Mouse (Mus musculus) embryonic stem cell, embryonic (primary cell): Measurements from ENCODE around the gene Olfr16.

Experiments
- CTCF ChIA-PET, 4 experiments: fragments of 300-600 bp in 2 of 4; fragments of 350-600 bp in 2 of 4; sonication (Branson Sonifier 250); formaldehyde crosslinking; loops; one replicate each; lab custom pipeline; 2022; ENCODE audit warnings: inconsistent platforms in 2 of 4; lab: Charles Lee
- POLR2A ChIA-PET, 4 experiments: fragments of 300-600 bp in 2 of 4; fragments of 350-600 bp in 2 of 4; sonication (Branson Sonifier 250); formaldehyde crosslinking; loops; one replicate each; lab custom pipeline; 2022; ENCODE audit warnings: antibody characterized with exemption in 4 of 4, inconsistent platforms in 1 of 4; lab: Charles Lee

Gene Olfr16

DNA sequence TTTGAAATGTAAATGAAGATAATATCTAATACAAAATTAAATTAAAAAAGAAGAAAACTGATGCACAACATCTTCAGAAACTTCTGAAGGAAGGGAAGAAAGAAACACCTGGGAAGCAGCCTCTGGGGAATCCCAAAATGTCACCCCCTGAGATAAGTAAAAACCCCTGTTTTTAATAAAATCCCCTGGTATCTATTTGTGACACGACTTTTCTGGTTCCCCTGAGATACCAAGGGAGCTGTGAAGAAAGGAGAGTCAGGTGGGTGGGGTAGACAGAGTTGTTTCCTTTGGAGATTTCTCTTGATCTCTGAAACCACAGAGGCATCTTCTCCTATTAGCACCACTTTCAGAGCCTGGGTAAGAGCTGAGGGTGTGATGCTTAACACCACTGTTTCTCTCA is at the start of gene Olfr16:
Olfr16 (plus strand) TSS at position 250 of the 400 bp plus-strand sequence.
- ChIA-PET CTCF (no interaction called here), POLR2A (no interaction called here)

DNA sequence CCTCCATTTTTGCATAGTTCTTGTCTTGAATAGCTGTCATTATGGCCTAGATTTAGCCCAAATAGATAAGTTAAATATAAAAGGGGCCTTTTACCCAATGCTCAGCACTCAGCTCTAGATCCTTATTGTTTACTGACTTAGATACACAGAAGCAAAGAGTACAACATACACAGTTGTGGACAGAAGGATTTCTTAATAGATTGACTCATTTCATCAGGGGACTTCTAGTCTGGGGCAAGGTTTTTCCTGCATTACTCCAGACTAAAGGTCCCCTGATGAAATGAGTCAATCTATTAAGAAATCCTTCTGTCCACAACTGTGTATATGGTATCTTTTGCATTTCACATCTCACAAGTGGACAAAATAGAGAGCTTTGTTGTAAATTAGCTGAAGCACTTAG is 46.9 kb upstream of the Olfr16 start:
- ChIA-PET CTCF (interaction anchor here in 1 of 4 experiments (0.6 kb wide), 1 partner anchor 53 kb away, joined by 3 read pairs; no protein-coding TSS in a partner anchor), POLR2A (no interaction called here)

GRCm38 (mm10) chr1:172917115-172917514 is 33.1 kb upstream of the Olfr16 start:
- ChIA-PET CTCF (no interaction called here), POLR2A (no interaction called here)

GRCm38 (mm10) chr1:172918450-172918849 is 31.8 kb upstream of the Olfr16 start:
- POLR2A ChIA-PET, result no interaction called here
- CTCF ChIA-PET, result no interaction called here

GRCm38 (mm10) chr1:172932197-172932596 is 18.0 kb upstream of the Olfr16 start:
- ChIA-PET CTCF (no interaction called here), POLR2A (no interaction called here)

DNA sequence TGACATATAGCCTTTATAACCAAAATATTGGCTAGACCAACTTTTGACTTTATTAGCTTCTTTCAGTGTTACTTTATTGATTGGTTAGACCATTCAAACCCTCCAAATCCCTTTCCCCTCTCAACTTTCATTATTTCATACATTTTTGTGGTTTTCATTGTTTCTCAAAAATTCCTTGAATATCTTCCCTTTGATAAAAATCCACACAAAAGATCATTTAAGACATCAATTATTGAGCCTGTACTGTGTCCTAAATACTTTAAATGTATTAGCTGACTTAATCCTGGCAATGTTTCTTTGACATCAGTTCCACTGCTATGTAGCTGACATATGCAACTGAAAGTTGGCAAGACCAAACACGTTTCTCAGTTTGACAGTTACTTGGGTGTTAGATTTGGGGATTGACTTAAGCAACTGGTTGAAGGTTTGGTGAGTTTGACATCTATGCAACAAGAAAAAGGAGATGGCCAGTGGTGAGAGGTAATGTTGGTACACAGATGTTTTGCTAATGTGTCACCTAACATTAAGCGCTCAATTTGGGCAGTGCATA is 1.0 kb downstream of the Olfr16 start:
- ChIA-PET POLR2A (no interaction called here), CTCF (no interaction called here)

- CTCF ChIA-PET, result no interaction called here
- POLR2A ChIA-PET, result no interaction called here
These were observed 5.2 kb downstream of the Olfr16 start for GRCm38 (mm10) chr1:172955376-172955775.

- POLR2A ChIA-PET, result no interaction called here
These were observed 10.2 kb downstream of the Olfr16 start for GRCm38 (mm10) chr1:172960452-172960851.

GRCm38 (mm10) chr1:172989794-172990634 is 39.8 kb downstream of the Olfr16 start:
- POLR2A ChIA-PET, result no interaction called here
- CTCF ChIA-PET, result no interaction called here

More at GRCm38 (mm10) chr1:172960452-172960851, 10.2 kb downstream of the Olfr16 start:
- CTCF ChIA-PET, result no interaction called here

DNA sequence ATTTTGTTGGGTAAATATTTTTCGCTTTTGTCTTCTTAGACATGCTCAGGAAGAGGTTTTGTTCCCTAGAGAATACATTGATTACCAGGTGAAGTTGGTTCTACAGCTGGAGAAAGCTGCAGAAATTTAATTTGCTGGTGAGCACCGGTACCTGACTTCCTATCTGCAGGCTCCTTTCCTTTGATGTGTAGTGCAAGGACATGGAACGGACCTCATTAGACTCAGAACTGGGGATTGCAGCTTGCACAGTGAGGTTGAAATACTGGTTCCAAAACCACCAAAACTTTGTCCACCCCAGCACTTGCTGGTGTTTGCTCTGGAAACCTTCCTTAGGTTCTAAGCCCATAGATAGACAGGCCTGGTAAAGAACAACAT is 40.4 kb downstream of the Olfr16 start:
- POLR2A ChIA-PET, result no interaction called here

More for the DNA sequence above, 40.4 kb downstream of the Olfr16 start:
- CTCF ChIA-PET, result interaction anchor here in 1 of 4 experiments (0.7 kb wide), 1 partner anchor 923 kb away, joined by 3 read pairs; no protein-coding TSS in a partner anchor
